Mouse (Mus musculus) ES-E14 (cell line): ENCODE data around the gene Erh. TPM values are rescaled to one million over a fixed set of nuclear protein-coding genes. Genes with fewer than 3 reads are reported as not detected.

Source experiments
- DNase-seq: peaks from one replicate; pipeline ENCODE4 v3.0.0-alpha.2; 2013; ENCODE audit warnings: low read depth, low spot score
- H3K27ac ChIP-seq: 2 replicates; pipeline ENCODE4 v1.5.1; 2012; ENCODE audit warnings: low read depth, mild to moderate bottlenecking, low read length, moderate library complexity, mixed read lengths; ENCODE audit not compliant: poor library complexity, insufficient read depth, severe bottlenecking
- H3K36me3 ChIP-seq: 2 replicates; pipeline ENCODE4 v1.6.1; 2012; ENCODE audit warnings: mild to moderate bottlenecking, low read length, moderate library complexity, mixed read lengths; ENCODE audit not compliant: control insufficient read depth, poor library complexity, insufficient read depth, severe bottlenecking
- H3K4me1 ChIP-seq, 2 experiments: fragments of 150-350 bp in 1 of 2; sonication (generic) in 1 of 2; 2 replicates each; pipeline ENCODE4 v1.6.1; 2012; ENCODE audit warnings: low read length in 2 of 2, mild to moderate bottlenecking in 1 of 2, mixed read lengths in 1 of 2; ENCODE audit not compliant: control insufficient read depth in 2 of 2, insufficient read depth in 2 of 2, poor library complexity in 1 of 2
- H3K4me3 ChIP-seq, 2 experiments: fragments of 150-350 bp in 1 of 2; sonication (generic) in 1 of 2; 2 replicates each; pipeline ENCODE4 v1.5.1; 2012; ENCODE audit warnings: low read length in 2 of 2, low read depth in 1 of 2, mild to moderate bottlenecking in 1 of 2, mixed read lengths in 1 of 2; ENCODE audit not compliant: insufficient read depth in 1 of 2, poor library complexity in 1 of 2, severe bottlenecking in 1 of 2
- H3K9ac ChIP-seq: 2 replicates; pipeline ENCODE4 v1.6.1; 2012; ENCODE audit warnings: low read depth, mild to moderate bottlenecking, low read length, mixed read lengths; ENCODE audit not compliant: poor library complexity, insufficient read depth, severe bottlenecking
- H3K9me3 ChIP-seq: fragments of 150-350 bp; sonication (generic); 2 replicates; pipeline ENCODE4 v1.6.1; 2012; ENCODE audit warnings: low read depth, mild to moderate bottlenecking, low read length; ENCODE audit not compliant: control insufficient read depth, insufficient read depth
- CHD2 ChIP-seq: IDR thresholded peaks from 2 replicates; pipeline ENCODE4 v1.6.1; 2014; ENCODE audit warnings: mild to moderate bottlenecking, low read depth, low read length, inconsistent platforms
- HCFC1 ChIP-seq: IDR thresholded peaks from 2 replicates; pipeline ENCODE4 v1.6.1; 2012; ENCODE audit warnings: low read length, inconsistent platforms, borderline replicate concordance; ENCODE audit not compliant: insufficient read depth
- MAFK ChIP-seq: IDR thresholded peaks from 2 replicates; pipeline ENCODE4 v1.6.1; 2014; ENCODE audit warnings: mild to moderate bottlenecking, low read depth, low read length, inconsistent platforms; ENCODE audit not compliant: insufficient read depth
- ZC3H11A ChIP-seq: IDR thresholded peaks from 2 replicates; pipeline ENCODE4 v1.6.1; 2012; ENCODE audit warnings: low read depth, mild to moderate bottlenecking, inconsistent platforms, low read length, borderline replicate concordance
- ZNF384 ChIP-seq: IDR thresholded peaks from 2 replicates; pipeline ENCODE4 v1.6.1; 2012; ENCODE audit warnings: low read depth, low read length, inconsistent platforms
- in situ Hi-C, 2 experiments: fragments of 600-800 bp; cut with MboI; formaldehyde crosslinking; loops; one replicate each; pipeline ENCODE4 v1.15.1; 2025; ENCODE audit warnings: low sequenced_read_pairs in 2 of 2, inconsistent platforms in 1 of 2; ENCODE audit not compliant: unreplicated experiment in 2 of 2
- total RNA-seq: library from RNA; depleted of rRNA; stranded (reverse); fragments of 300-350 nt; gene quantifications from 2 replicates; pipeline ENCODE4 v1.2.3, GENCODE M21; 2012

Erh gene
- total RNA-seq, 1 experiment, result 353 TPM

- Histone ChIP-seq H3K9ac (no peak overlapping the region), H3K4me1 (peaks cover 0 to 6% of the 10 kb centered on the region in 2 experiments; a peak in 1 of 4 replicates), H3K4me3 (no peak overlapping the region), H3K9me3 (no peaks in the 10 kb centered on the region), H3K36me3 (no peaks in the 10 kb centered on the region), H3K27ac (no peak overlapping the region)
- no peak for DNase-seq
- TF ChIP-seq ZC3H11A, result no peak
- no peak for TF ChIP-seq MAFK
- TF ChIP-seq CHD2, result no peak
- no peak for TF ChIP-seq ZNF384
- TF ChIP-seq HCFC1, result no peak
- in situ Hi-C loops, result no loop called here
These were observed 45.9 kb downstream of the Erh start for GRCm38 (mm10) chr12:80598236-80598635.

- Histone ChIP-seq H3K4me3 (no peak overlapping the region), H3K36me3 (no peaks in the 10 kb centered on the region), H3K27ac (no peak overlapping the region), H3K9ac (no peak overlapping the region), H3K9me3 (no peaks in the 10 kb centered on the region), H3K4me1 (peaks cover 0 to 6% of the 10 kb centered on the region in 2 experiments; a peak in 1 of 4 replicates)
- no peak for DNase-seq
- in situ Hi-C loops, result no loop called here
- no peak for TF ChIP-seq MAFK
- no peak for TF ChIP-seq CHD2
- no peak for TF ChIP-seq HCFC1
- TF ChIP-seq ZC3H11A, result no peak
- TF ChIP-seq ZNF384, result no peak
These were observed 48.2 kb downstream of the Erh start for GRCm38 (mm10) chr12:80595968-80596367.

- DNase-seq, result no peak
- TF ChIP-seq HCFC1 (no peak), MAFK (no peak)
- Histone ChIP-seq H3K36me3 (no peaks in the 10 kb centered on the region), H3K9ac (no peak overlapping the region), H3K4me3 (no peak overlapping the region), H3K27ac (no peak overlapping the region), H3K9me3 (no peaks in the 10 kb centered on the region), H3K4me1 (peaks cover 0 to 6% of the 10 kb centered on the region in 2 experiments; a peak in 1 of 4 replicates)
- in situ Hi-C loops, result no loop called here
These were observed 48.6 kb downstream of the Erh start for GRCm38 (mm10) chr12:80595566-80595965.

GRCm38 (mm10) chr12:80594781-80595180 is 49.4 kb downstream of the Erh start:
- TF ChIP-seq CHD2, result no peak
- TF ChIP-seq ZNF384, result no peak
- TF ChIP-seq MAFK, result no peak
- no peak for TF ChIP-seq ZC3H11A
- no peak for TF ChIP-seq HCFC1
- DNase-seq, result no peak
- H3K27ac ChIP-seq, result no peak overlapping the region
- H3K4me3 ChIP-seq, result no peak overlapping the region
- in situ Hi-C loops, result no loop called here
- H3K9me3 ChIP-seq, result no peaks in the 10 kb centered on the region
- peaks cover 0 to 6% of the 10 kb centered on the region in 2 experiments; a peak in 1 of 4 replicates for H3K4me1 ChIP-seq
- H3K36me3 ChIP-seq, result no peaks in the 10 kb centered on the region
- H3K9ac ChIP-seq, result no peak overlapping the region

GRCm38 (mm10) chr12:80594141-80594540 is 50.0 kb downstream of the Erh start:
- TF ChIP-seq MAFK, result no peak
- no peak for TF ChIP-seq ZC3H11A
- TF ChIP-seq CHD2, result no peak
- no peak for TF ChIP-seq ZNF384
- no peak for TF ChIP-seq HCFC1
- Histone ChIP-seq H3K4me3 (no peak overlapping the region), H3K9me3 (no peaks in the 10 kb centered on the region), H3K9ac (no peak overlapping the region), H3K27ac (no peak overlapping the region), H3K36me3 (no peaks in the 10 kb centered on the region), H3K4me1 (peaks cover 0 to 6% of the 10 kb centered on the region in 2 experiments; a peak in 1 of 4 replicates)
- in situ Hi-C loops, result no loop called here
- no peak for DNase-seq
